Mouse (Mus musculus) MEL (cell line): Measurements from ENCODE around the gene Tm9sf4. TPM values are rescaled to one million over a fixed set of nuclear protein-coding genes. Genes with fewer than 3 reads are reported as not detected.

Experiments
- DNase-seq: peaks from one replicate; pipeline ENCODE4 v3.0.0; 2011; ENCODE audit warnings: low read depth, low spot score
- H3K27ac ChIP-seq: 2 replicates; pipeline ENCODE4 v1.5.1; 2012; ENCODE audit warnings: low read depth, mild to moderate bottlenecking, control low read depth, low read length, moderate library complexity; ENCODE audit not compliant: control insufficient read depth
- H3K27me3 ChIP-seq, 2 experiments: fragments of 150-350 bp in 1 of 2; sonication (generic) in 1 of 2; 2 replicates each; pipeline ENCODE4 v1.6.1; 2012; ENCODE audit warnings: low read length in 2 of 2, mild to moderate bottlenecking in 2 of 2, improper control_type of control experiment in 1 of 2, moderate library complexity in 1 of 2; ENCODE audit not compliant: insufficient read depth in 2 of 2, control insufficient read depth in 1 of 2
- H3K36me3 ChIP-seq, 2 experiments: 2 replicates each; pipeline ENCODE4 v1.6.1; 2012 to 2014; ENCODE audit warnings: low read length in 2 of 2, improper control_type of control experiment in 1 of 2, inconsistent platforms in 1 of 2, mild to moderate bottlenecking in 1 of 2; ENCODE audit not compliant: insufficient read depth in 2 of 2, control insufficient read depth in 1 of 2
- H3K4me1 ChIP-seq, 2 experiments: fragments of 150-350 bp in 1 of 2; sonication (generic) in 1 of 2; 2 replicates each; pipeline ENCODE4 v1.6.1; 2012; ENCODE audit warnings: low read length in 2 of 2, improper control_type of control experiment in 1 of 2, mild to moderate bottlenecking in 1 of 2; ENCODE audit not compliant: insufficient read depth in 2 of 2, control insufficient read depth in 1 of 2
- H3K4me3 ChIP-seq, 2 experiments: fragments of 150-350 bp in 1 of 2; sonication (generic) in 1 of 2; 2 replicates each; pipeline ENCODE4 v1.5.1; 2012; ENCODE audit warnings: low read depth in 2 of 2, low read length in 2 of 2, mild to moderate bottlenecking in 2 of 2, moderate library complexity in 2 of 2, control low read depth in 1 of 2, improper control_type of control experiment in 1 of 2; ENCODE audit not compliant: control insufficient read depth in 1 of 2, insufficient read depth in 1 of 2
- H3K79me2 ChIP-seq: 2 replicates; pipeline ENCODE4 v1.6.1; 2012; ENCODE audit warnings: mild to moderate bottlenecking, low read length, moderate library complexity; ENCODE audit not compliant: control insufficient read depth, poor library complexity, insufficient read depth
- H3K9ac ChIP-seq: 2 replicates; pipeline ENCODE4 v1.6.1; 2012; ENCODE audit warnings: low read depth, mild to moderate bottlenecking, control low read depth, low read length, moderate library complexity; ENCODE audit not compliant: control insufficient read depth, poor library complexity, severe bottlenecking
- H3K9me3 ChIP-seq: fragments of 150-350 bp; sonication (generic); replicated peaks from 2 replicates; pipeline ENCODE4 v1.6.1; 2012; ENCODE audit warnings: mild to moderate bottlenecking, low read length, improper control_type of control experiment, moderate library complexity; ENCODE audit not compliant: insufficient read depth
- CHD1 ChIP-seq: IDR thresholded peaks from 2 replicates; pipeline ENCODE4 v1.6.1; 2012; ENCODE audit warnings: low read depth, mild to moderate bottlenecking, inconsistent platforms, low read length, improper control_type of control experiment
- CHD2 ChIP-seq: IDR thresholded peaks from 2 replicates; pipeline ENCODE4 v1.6.1; 2011; ENCODE audit warnings: low read length, improper control_type of control experiment
- CTCF ChIP-seq, 3 experiments: IDR thresholded peaks in 2 of 3; conservative IDR thresholded peaks in 1 of 3; 2 replicates each; pipeline ENCODE4 v1.5.1; 2011 to 2012; ENCODE audit warnings: low read length in 3 of 3, low read depth in 2 of 3, mild to moderate bottlenecking in 2 of 3, improper control_type of control experiment in 1 of 3, inconsistent platforms in 1 of 3, mixed read lengths in 1 of 3, moderate library complexity in 1 of 3; ENCODE audit not compliant: control insufficient read depth in 1 of 3, insufficient read depth in 1 of 3, poor library complexity in 1 of 3, severe bottlenecking in 1 of 3
- EP300 ChIP-seq, 2 experiments: IDR thresholded peaks; 2 replicates each; pipeline ENCODE4 v1.6.1; 2011; ENCODE audit warnings: improper control_type of control experiment in 2 of 2, low read length in 2 of 2, low read depth in 1 of 2, mild to moderate bottlenecking in 1 of 2
- GATA1 ChIP-seq: IDR thresholded peaks from 2 replicates; pipeline ENCODE4 v1.6.1; 2011; ENCODE audit warnings: low read depth, low read length, improper control_type of control experiment
- JUND ChIP-seq: IDR thresholded peaks from 2 replicates; pipeline ENCODE4 v1.6.1; 2011; ENCODE audit warnings: low read depth, mild to moderate bottlenecking, improper control_type of control experiment, low read length
- MAFK ChIP-seq: IDR thresholded peaks from 2 replicates; pipeline ENCODE4 v1.6.1; 2011; ENCODE audit warnings: low read depth, mild to moderate bottlenecking, low read length, improper control_type of control experiment, borderline replicate concordance
- MAZ ChIP-seq: IDR thresholded peaks from 2 replicates; pipeline ENCODE4 v1.6.1; 2012; ENCODE audit warnings: low read depth, mild to moderate bottlenecking, inconsistent platforms, low read length, improper control_type of control experiment
- MEF2A ChIP-seq: IDR thresholded peaks from 2 replicates; pipeline ENCODE4 v1.6.1; 2014; ENCODE audit warnings: low read depth, mild to moderate bottlenecking, inconsistent platforms, low read length, improper control_type of control experiment; ENCODE audit not compliant: poor library complexity, insufficient replicate concordance, severe bottlenecking; ENCODE audit errors: extremely low read depth
- MYB ChIP-seq: IDR thresholded peaks from 2 replicates; pipeline ENCODE4 v1.6.1; 2011; ENCODE audit warnings: mild to moderate bottlenecking, low read depth, low read length, improper control_type of control experiment
- MYC ChIP-seq: IDR thresholded peaks from 2 replicates; pipeline ENCODE4 v1.6.1; 2011; ENCODE audit warnings: low read depth, mild to moderate bottlenecking, low read length, improper control_type of control experiment, moderate library complexity
- NRF1 ChIP-seq: IDR thresholded peaks from 2 replicates; pipeline ENCODE4 v1.6.1; 2014; ENCODE audit warnings: low read depth, mild to moderate bottlenecking, inconsistent platforms, low read length, improper control_type of control experiment, moderate library complexity; ENCODE audit not compliant: poor library complexity, insufficient read depth, severe bottlenecking
- POLR2AphosphoS2 ChIP-seq: IDR thresholded peaks from 2 replicates; pipeline ENCODE4 v1.6.1; 2011; ENCODE audit warnings: low read length, improper control_type of control experiment
- POLR2AphosphoS5 ChIP-seq: IDR thresholded peaks from 2 replicates; pipeline ENCODE4 v1.6.1; 2012; ENCODE audit warnings: low read depth, borderline replicate concordance, mild to moderate bottlenecking, inconsistent platforms, low read length, moderate library complexity, mixed read lengths
- RAD21 ChIP-seq: IDR thresholded peaks from 2 replicates; pipeline ENCODE4 v1.6.1; 2011; ENCODE audit warnings: mild to moderate bottlenecking, low read depth, low read length, improper control_type of control experiment
- RCOR1 ChIP-seq: IDR thresholded peaks from 2 replicates; pipeline ENCODE4 v1.6.1; 2012; ENCODE audit warnings: low read depth, mild to moderate bottlenecking, inconsistent platforms, low read length, improper control_type of control experiment
- SIN3A ChIP-seq: IDR thresholded peaks from 2 replicates; pipeline ENCODE4 v1.6.1; 2012; ENCODE audit warnings: low read length, improper control_type of control experiment, inconsistent platforms
- TBP ChIP-seq: IDR thresholded peaks from 2 replicates; pipeline ENCODE4 v1.8.0; 2011; ENCODE audit warnings: low read depth, low read length, improper control_type of control experiment
- USF2 ChIP-seq, 2 experiments: IDR thresholded peaks; 2 replicates each; pipeline ENCODE4 v1.6.1; 2011 to 2012; ENCODE audit warnings: improper control_type of control experiment in 2 of 2, low read length in 2 of 2, borderline replicate concordance in 1 of 2, inconsistent platforms in 1 of 2, low read depth in 1 of 2, mild to moderate bottlenecking in 1 of 2; ENCODE audit not compliant: insufficient read depth in 1 of 2
- ZC3H11A ChIP-seq: IDR thresholded peaks from 2 replicates; pipeline ENCODE4 v1.6.1; 2012; ENCODE audit warnings: low read depth, mild to moderate bottlenecking, inconsistent platforms, low read length, improper control_type of control experiment
- ZKSCAN1 ChIP-seq: IDR thresholded peaks from 2 replicates; pipeline ENCODE4 v1.6.1; 2012; ENCODE audit warnings: low read depth, mild to moderate bottlenecking, inconsistent platforms, low read length, improper control_type of control experiment, moderate library complexity
- ZMIZ1 ChIP-seq: IDR thresholded peaks from 2 replicates; pipeline ENCODE4 v1.6.1; 2012; ENCODE audit warnings: low read depth, mild to moderate bottlenecking, inconsistent platforms, low read length, improper control_type of control experiment, moderate library complexity
- ZNF384 ChIP-seq: IDR thresholded peaks from 2 replicates; pipeline ENCODE4 v1.6.1; 2012; ENCODE audit warnings: low read depth, mild to moderate bottlenecking, inconsistent platforms, low read length, improper control_type of control experiment
- polyA plus RNA-seq, 2 experiments: library from polyadenylated mRNA; stranded (reverse) in 1 of 2; unstranded in 1 of 2; fragments of >175 nt in 1 of 2; fragments of >200 nt in 1 of 2; gene quantifications; 2 replicates each; pipeline versions ENCODE4 v1.2.1 to v1.2.4; 2012; ENCODE audit warnings: low replicate concordance in 2 of 2, low read depth in 1 of 2; ENCODE audit not compliant: insufficient read length in 2 of 2, insufficient read depth in 1 of 2, missing spikeins in 1 of 2
- total RNA-seq: library from RNA; depleted of rRNA; stranded (reverse); fragments of 300-350 nt; gene quantifications from 2 replicates; pipeline ENCODE4 v1.2.3, GENCODE M21; 2012

Tm9sf4 gene
- total and polyA plus RNA-seq, 3 experiments: 16.1 to 269 (median 29.8) TPM

DNA sequence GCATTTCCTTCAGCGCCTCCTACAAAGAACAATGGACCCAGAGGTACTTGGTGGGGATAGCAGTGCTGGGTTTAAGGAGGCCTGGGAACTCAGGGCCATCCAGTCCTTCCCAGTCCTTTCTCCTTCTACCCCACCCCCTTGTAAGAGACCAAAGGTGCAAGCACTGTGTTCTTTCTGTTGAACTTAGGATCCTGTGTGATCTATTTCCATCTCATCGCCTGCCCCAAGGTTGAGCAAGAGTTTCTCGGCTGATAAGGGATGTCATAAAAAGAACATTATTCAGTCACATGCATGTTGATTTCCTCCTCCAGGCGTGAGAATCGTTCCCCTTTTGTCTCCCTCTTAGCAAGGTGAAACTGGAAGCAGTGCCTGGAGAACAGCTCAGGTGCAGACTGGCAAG, 88.6 kb downstream of the Tm9sf4 start:
- Histone ChIP-seq H3K27ac (no peak overlapping the region), H3K9me3 (no peaks in the 10 kb centered on the region), H3K36me3 (peaks cover 2 to 4% of the 10 kb centered on the region in 2 experiments; a peak in 3 of 4 replicates), H3K4me3 (no peak overlapping the region), H3K27me3 (no peaks in the 10 kb centered on the region), H3K4me1 (no peaks in the 10 kb centered on the region), H3K79me2 (no peaks in the 10 kb centered on the region), H3K9ac (no peak overlapping the region)
- no peak for DNase-seq
- TF ChIP-seq GATA1 (no peak), MYC (no peak), RCOR1 (no peak), MAZ (no peak), MEF2A (no peak), POLR2AphosphoS2 (no peak), USF2 (IDR thresholded peaks at IDR 0.05; ENCODE audit: borderline replicate concordance in 1 of 2, insufficient read depth in 1 of 2, low read depth in 1 of 2, low read length in 2 of 2) (no peak), ZMIZ1 (no peak), TBP (no peak), SIN3A (no peak), CHD2 (no peak), CTCF (IDR thresholded peaks at IDR 0.05 in 2 of 3, conservative IDR thresholded peaks at IDR 0.05 in 1 of 3; ENCODE audit: control insufficient read depth in 1 of 3, insufficient read depth in 1 of 3, low read depth in 2 of 3, low read length in 3 of 3, poor library complexity in 1 of 3, severe bottlenecking in 1 of 3) (no peak), NRF1 (no peak), CHD1 (no peak), MYB (no peak)

DNA sequence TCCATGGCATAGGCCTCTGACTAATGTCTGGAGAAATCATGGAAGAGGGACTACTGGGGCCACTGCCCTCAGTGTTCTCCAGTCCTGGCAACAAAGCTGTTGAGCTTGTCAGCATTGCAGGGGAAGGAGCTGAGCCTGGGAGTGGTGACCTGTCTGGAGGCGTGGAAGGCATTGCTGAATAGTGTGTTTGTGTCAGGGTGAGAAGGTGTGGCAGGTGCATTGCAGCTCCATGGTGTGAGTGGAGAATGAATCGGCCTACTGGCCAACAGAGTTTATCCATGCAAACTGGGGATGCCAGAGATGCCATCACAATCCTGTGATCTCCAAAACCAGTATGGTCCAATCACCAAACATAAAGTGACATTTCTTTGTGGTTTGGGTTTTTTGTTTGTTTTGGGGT, 95.5 kb downstream of the Tm9sf4 start:
- no peaks in the 10 kb centered on the region for H3K27me3 ChIP-seq
- no peak for TF ChIP-seq POLR2AphosphoS5
- TF ChIP-seq MAFK: no peak
- TF ChIP-seq RCOR1: no peak
- TF ChIP-seq ZKSCAN1: no peak
- TF ChIP-seq SIN3A: no peak
- no peak for TF ChIP-seq ZNF384
- TF ChIP-seq USF2 (IDR thresholded peaks at IDR 0.05; ENCODE audit: borderline replicate concordance in 1 of 2, insufficient read depth in 1 of 2, low read depth in 1 of 2, low read length in 2 of 2): no peak
- TF ChIP-seq RAD21: no peak
- no peak for TF ChIP-seq EP300 (IDR thresholded peaks at IDR 0.05; ENCODE audit: low read depth in 1 of 2, low read length in 2 of 2)
- no peak for TF ChIP-seq JUND
- TF ChIP-seq ZC3H11A: no peak
- no peak for TF ChIP-seq CTCF (IDR thresholded peaks at IDR 0.05 in 2 of 3, conservative IDR thresholded peaks at IDR 0.05 in 1 of 3; ENCODE audit: control insufficient read depth in 1 of 3, insufficient read depth in 1 of 3, low read depth in 2 of 3, low read length in 3 of 3, poor library complexity in 1 of 3, severe bottlenecking in 1 of 3)
- no peak for TF ChIP-seq MYB
- H3K4me3 ChIP-seq: no peak overlapping the region
- no peak overlapping the region for H3K9ac ChIP-seq
- H3K4me1 ChIP-seq: peaks cover 16 to 19% of the 10 kb centered on the region in 2 experiments
- H3K36me3 ChIP-seq: peaks cover 0 to 26% of the 10 kb centered on the region in 2 experiments
- no peak for DNase-seq
- no peak overlapping the region for H3K27ac ChIP-seq
- H3K79me2 ChIP-seq: no peaks in the 10 kb centered on the region
- H3K9me3 ChIP-seq: no peaks in the 10 kb centered on the region
